Mouse (Mus musculus) myocyte (in vitro differentiated cells): ENCODE measurements at regions not wholly inside any gene's neighbourhood (a gene's known extent, or its start where the extent isn't known, plus 50 kb on each side); places are given as distances from the start of the nearest gene placed in this dataset.

Experiments
- MAX ChIP-seq: IDR thresholded peaks from one replicate; pipeline ENCODE4 v1.6.1; 2011; ENCODE audit warnings: low read depth, mild to moderate bottlenecking, control low read depth
- POLR2A ChIP-seq: IDR thresholded peaks from one replicate; pipeline ENCODE4 v1.6.1; 2011; ENCODE audit warnings: low read depth, mild to moderate bottlenecking, control low read depth, moderate library complexity; ENCODE audit not compliant: insufficient read length
- TCF12 ChIP-seq: IDR thresholded peaks from one replicate; pipeline ENCODE4 v1.6.1; 2011; ENCODE audit warnings: mild to moderate bottlenecking, control low read depth; ENCODE audit not compliant: poor library complexity, insufficient read depth, severe bottlenecking
- USF1 ChIP-seq: IDR thresholded peaks from one replicate; pipeline ENCODE4 v1.6.1; 2011; ENCODE audit warnings: low read depth, mild to moderate bottlenecking, control low read depth, moderate library complexity

DNA sequence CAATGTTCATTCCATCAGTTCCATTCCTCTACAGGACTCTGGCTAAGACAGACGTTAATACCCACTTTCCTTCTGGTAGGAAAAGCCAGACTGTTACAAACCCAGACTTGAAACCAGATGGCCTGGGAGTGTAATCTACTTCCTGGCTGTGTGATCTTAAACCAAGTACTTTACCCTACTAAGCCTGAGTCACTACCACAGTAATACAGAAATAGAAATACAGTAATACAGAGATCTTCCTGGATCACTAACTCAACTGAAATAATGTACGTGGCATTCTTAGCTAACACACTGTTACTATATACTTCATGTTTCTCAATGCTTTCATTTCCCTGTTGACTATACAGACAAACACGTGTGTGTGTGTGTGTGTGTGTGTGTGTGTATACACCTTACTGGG is 82.4 kb upstream of the Mgme1 start:
- no peak for TF ChIP-seq USF1
- TF ChIP-seq POLR2A, result no peak
- no peak for TF ChIP-seq MAX
- TF ChIP-seq TCF12, result no peak
